Mouse (Mus musculus) activated CD4-positive, CD25-positive, alpha-beta regulatory T cell, adult 4 months (primary cell): ENCODE results near the gene Fbxl17. TPM values are rescaled to one million over a fixed set of nuclear protein-coding genes. Genes with fewer than 3 reads are reported as not detected.
A peak's percentile ranks its signal among the peaks of the same experiment; 100 is the strongest.

Experiments used
- ATAC-seq: one replicate; pipeline ENCODE4 v1.8.0; 2017
- polyA plus RNA-seq, 2 experiments: library from polyadenylated mRNA; unstranded; fragments of 100-300 nt; shearing (Covaris generic); gene quantifications; one replicate each; pipeline ENCODE4 v1.2.1; 2017

The Fbxl17 gene
- polyA plus RNA-seq: 10 to 100 TPM in 1 of 2 experiments, 1 to 10 TPM in 1; 5.1 to 10.1 TPM

DNA sequence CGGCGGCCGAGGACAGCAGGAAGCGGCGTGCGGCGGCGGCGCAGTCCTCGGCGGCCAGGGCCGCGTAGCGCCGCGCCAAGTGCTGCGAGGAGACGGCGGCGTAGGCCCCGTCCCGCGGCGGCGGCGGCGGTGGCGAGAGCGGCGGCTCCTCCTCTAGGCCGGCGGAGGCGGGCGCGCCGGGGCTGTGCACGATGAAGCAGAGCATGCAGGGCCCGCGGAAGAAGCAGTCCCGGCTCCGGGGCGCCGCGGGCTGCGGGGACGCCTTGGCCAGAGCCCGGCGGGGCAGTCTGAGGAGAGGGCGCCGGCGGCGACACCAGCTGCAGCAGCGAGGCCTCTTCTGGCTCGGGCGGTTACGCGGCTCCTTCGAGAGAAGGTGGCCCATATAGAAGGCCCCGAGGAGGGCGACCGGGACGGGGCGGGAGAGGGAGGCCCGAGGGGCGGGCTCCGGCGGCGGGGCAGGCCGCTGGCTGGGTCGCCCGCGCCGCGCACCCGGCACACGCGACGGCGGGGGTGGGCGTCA lies at the start of gene Fbxl17:
Fbxl17 (minus strand) TSS at position 382 of the 520 bp plus-strand sequence.
- ATAC-seq: peak; percentile 17

DNA sequence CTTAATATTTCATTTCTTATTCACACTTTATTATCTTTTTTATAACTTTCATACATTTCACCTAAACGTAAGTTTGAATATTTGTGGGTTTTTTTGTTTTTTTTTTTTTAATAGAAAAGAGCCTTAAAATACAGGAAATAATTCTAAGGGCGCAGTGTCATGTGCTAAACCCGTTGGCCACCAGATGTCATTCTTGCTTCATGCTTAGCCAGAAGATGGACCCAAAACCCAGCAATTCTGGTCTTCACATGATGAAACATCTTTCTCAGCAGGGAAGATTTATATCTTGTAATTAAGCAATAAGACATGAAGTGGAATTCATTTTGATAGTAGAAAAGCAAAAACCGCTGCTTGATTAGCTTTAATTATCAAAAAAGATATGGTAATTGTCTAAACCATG lies 47.6 kb upstream of the Fbxl17 start:
- no peak for ATAC-seq

GRCm38 (mm10) chr17:63534576-63535265 lies 34.9 kb upstream of the Fbxl17 start:
- no peak for ATAC-seq

GRCm38 (mm10) chr17:63533074-63533836 lies 33.4 kb upstream of the Fbxl17 start:
- no peak for ATAC-seq

- no peak for ATAC-seq
Measured at GRCm38 (mm10) chr17:63529476-63529875, 29.7 kb upstream of the Fbxl17 start.

- no peak for ATAC-seq
Measured at GRCm38 (mm10) chr17:63520691-63521090, 20.9 kb upstream of the Fbxl17 start.

GRCm38 (mm10) chr17:63510451-63510850 lies 10.6 kb upstream of the Fbxl17 start:
- ATAC-seq: no peak

DNA sequence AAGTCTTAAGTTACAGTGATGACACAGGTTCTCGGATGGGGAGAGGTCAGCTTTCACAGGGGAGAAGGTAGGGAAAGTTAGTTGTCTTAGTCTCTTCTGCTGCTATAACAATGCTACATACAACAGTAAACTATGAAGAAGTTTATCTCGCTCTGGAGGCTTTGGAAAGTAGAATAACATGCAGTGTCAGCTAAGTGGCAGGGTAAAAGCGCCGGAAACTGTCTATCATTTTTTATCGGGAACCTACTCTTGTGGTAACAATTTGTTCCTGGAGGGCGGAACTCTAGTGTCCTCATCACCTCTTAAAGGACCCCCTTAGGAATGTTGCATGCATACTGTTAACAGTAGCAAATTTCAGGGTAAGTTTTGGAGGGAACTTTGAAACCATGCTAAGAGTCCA lies 1.3 kb upstream of the Fbxl17 start:
- no peak for ATAC-seq

GRCm38 (mm10) chr17:63500156-63500834 lies 478 bp upstream of the Fbxl17 start:
- peak; percentile 90 for ATAC-seq

DNA sequence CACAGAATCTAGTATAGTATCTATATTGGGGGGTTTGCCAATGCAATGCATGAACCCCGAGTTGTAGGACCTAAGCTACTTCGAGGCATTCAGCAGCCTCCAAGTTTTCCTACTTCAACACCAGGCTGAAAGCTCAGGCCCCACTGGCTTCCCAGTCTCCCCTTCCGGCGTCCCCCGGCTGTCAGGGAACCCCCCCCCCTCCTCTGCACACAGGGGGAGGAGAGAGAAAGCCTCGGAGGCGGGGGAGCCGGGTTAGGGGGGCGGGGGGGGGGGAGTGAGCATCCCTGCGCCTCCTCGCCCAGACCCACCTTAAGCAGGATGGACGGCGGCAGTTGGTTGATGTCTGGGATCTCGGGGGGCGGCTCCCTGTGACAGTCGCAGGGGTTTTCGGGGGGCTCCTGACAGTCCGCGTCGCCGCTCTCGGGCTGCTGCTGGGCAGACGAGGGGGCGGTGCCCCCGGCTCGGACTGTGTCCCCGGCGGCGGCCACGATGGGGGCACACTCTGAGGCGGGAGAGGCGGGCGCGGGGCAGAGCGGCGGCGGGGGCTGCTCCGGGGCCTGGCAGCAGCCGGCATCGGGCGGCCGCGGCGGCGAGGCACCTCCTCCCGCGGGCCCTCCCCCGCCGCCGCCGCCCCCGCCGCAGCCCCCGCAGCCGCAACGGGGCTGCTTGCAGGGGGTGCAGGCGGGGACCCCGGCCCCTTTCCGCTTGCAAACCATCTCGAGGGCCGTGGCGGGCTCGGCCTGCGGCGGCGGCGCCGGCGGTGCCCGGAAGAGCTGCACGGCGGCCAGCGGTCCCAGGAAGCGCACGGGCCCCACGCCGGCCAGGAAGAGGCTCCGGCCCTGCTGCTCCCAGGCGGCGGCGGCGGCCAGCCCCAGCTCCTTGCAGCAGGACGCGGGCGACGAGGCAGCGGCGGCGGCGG lies 841 bp downstream of the Fbxl17 start:
- ATAC-seq: no peak

GRCm38 (mm10) chr17:63498182-63498716 lies 1.6 kb downstream of the Fbxl17 start:
- ATAC-seq: no peak

DNA sequence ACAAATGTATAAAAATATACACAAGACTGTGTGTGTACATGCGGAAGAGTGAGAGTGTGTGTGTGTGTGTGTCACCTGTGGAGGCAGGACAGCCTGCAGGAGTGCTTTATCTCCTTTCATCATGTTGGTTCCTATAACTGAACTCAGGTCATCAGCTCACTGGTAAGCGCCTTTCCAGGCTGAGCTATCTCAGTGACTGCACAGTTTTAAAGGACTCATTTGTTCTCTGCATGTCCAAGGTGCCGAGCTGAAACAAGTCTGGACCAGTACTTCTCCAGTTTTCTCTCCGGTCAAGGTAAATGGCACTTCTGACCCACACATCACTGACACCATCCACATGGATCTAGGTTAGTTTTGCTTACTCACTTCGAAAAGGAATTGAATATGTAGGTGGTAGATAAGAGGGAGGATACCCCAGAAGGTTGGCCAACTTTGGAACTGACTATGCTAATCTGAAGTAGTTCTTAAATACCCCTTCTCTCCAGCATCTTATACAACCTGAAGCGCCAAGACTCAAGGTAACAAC lies 2.5 kb downstream of the Fbxl17 start:
- no peak for ATAC-seq

GRCm38 (mm10) chr17:63496153-63496552 lies 3.7 kb downstream of the Fbxl17 start:
- no peak for ATAC-seq

DNA sequence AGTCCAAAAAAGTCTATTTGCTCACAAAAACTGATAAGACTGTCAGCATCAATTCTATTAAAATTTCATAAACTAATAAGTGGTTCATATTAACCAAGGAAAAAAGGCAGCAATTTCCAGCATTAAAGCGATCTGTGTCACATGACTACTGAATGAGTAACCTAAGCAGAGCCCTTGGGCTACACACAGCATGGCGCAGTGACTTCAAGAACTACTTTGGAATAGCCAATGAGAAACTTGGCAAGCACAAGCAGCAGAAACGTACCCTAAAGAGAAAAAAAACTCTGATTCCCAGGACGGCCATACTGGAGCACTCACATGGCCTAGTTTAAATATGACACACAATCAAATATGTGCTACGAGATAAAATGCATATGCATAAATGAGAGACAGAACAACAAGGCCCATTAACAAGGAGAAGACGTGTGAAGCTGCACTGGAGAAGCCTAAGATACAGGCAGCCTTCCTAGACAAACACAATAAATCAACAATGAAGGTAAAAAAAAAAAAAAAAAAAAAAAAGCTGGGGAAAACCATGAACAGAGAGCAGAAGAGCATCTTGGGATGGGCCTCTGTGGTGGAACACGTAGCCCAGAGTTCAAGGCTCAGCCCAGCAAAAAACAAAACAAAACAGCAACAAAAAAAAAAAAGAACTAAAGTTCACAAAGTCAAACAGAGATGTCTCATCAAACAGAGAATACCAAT lies 5.8 kb downstream of the Fbxl17 start:
- no peak for ATAC-seq

GRCm38 (mm10) chr17:63493274-63493673 lies 6.5 kb downstream of the Fbxl17 start:
- peak; percentile 56 for ATAC-seq

- ATAC-seq: no peak
Measured at GRCm38 (mm10) chr17:63492665-63493273, 7.0 kb downstream of the Fbxl17 start.

DNA sequence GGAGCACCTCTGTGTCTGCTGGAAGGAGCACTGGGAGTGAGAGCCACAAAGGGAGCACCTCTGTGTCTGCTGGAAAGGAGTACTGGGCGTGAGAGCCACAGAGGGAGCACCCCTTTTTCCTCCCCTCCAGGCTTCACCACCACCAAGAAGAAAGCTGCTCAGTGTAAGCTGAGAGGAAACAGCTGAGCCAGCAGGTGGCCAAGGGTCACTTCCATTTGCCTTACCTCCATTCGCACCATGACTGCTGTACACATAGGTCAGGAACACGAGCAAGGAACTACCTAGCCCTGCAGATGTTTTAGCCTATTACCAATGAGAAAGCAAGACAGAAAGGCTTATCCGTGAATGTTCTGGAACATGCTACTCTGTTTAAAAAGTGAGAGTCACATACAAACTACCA lies 10.3 kb downstream of the Fbxl17 start:
- ATAC-seq: no peak

DNA sequence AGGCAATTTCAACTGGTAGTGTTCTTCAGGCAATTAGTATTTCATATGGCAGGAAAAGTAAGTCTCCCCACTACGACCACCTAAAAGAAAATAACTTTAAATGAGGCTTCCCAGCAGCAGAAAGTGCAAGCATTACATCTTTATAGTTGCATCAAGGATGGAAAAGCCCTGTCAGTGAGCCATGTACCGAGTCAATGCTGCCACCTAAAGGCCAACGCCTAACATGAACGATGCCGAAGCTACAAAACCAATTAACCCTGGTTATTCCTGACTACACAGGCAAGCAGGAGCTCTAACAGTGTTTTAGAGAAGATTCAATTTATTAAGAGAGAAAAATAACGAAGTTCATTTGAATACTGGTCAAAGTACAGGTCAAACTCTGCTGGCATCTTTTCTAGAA lies 32.0 kb downstream of the Fbxl17 start:
- peak; percentile 89 for ATAC-seq

DNA sequence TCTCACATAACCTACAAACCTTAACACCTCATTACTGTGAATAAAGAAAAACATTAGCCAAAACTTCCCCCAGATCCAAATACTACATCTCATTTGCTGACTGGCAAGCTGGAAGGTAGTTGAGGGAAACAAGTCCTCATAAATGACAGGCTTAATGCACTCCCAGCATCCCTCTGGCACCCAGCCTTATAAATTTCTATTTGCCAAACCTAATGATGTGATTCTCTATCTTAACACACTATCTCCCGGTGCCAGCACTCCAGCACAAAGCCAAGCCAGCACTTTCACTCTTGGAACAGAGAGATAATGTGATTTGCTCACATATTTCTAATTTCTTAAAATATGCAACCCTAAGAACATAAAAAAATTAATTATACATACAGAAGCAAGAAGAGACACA lies 34.6 kb downstream of the Fbxl17 start:
- ATAC-seq: no peak

- ATAC-seq: no peak
Measured at GRCm38 (mm10) chr17:63462512-63462911, 37.3 kb downstream of the Fbxl17 start.
